Mouse (Mus musculus): ENCODE data around the gene Imp4.
"Not testable (repeated sequence)": the region's sequence is repeated elsewhere in the genome, so short reads cannot be mapped to it uniquely, and the experiment has no call there.

Gene Imp4

GRCm38 (mm10) chr1:34439215-34439960 is at the start of gene Imp4, which contains the start of gene Ccdc115:
Gene Imp4, plus strand, starts transcription at chr1:34439851.
Gene Ccdc115, minus strand, starts transcription at chr1:34439672.
- DNase-seq (ENCODE audit: low read depth, low spot score) = peak; percentile 98

DNA sequence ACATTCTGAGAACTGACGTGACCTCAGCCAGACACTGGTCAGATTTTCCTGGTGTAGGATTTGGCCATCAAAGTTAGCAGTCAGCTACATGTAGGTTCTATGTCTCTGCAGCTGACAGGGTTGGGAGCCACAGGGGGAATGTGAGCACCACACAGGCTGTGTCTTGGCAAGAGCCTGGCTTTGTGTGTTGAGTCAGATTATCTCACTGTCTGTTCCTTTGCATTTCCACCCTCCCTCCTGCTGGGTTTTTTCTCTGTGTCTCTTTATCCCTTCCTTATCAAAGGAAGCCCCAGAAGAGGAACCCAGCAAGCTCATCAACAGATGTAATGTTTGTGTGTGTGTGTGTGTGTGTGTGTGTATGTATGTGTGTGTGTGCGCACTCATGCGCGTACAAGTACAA is 43.3 kb upstream of the Imp4 start:
- no peak for DNase-seq (ENCODE audit: low read depth, low spot score)

DNA sequence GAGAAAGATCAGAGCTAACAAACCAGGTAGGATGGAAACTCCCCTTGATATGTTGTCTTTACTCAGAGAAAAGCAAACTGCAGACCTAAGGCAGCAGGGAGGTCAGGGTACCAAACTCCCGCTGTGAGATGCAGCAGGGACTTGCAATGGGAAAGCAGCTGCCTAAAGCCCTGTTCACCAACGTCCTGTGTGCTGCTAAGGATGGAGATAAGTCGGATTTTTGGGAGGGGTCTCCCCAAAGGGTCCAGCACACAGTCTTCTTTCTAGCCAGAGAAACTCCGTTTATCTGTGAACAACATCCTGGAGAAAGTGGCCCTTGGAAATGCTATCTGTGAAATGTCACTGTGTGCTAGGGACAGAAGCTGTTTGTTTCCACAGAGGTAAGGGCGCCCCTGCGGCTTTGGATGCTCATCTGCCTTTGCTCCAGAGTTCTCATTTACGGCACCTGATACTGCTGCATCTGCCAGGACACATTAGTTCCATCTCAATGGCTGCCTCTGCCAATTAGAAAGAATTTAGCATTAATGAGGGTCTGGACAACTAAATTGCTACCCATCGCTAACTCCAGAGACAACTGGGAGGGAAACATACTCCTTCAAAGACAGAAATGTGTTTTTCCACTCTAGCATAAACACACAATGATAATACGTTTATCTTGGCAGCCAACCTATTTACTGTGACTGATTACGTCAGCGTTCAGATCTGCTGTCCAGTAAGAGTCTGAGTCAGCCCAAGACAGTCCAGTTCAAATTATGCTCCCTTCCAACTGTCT is 40.3 kb upstream of the Imp4 start:
- DNase-seq (ENCODE audit: low read depth, low spot score) = peak; percentile 42

GRCm38 (mm10) chr1:34428466-34428865 is 11.2 kb upstream of the Imp4 start:
- DNase-seq (ENCODE audit: low read depth, low spot score) = no peak

DNA sequence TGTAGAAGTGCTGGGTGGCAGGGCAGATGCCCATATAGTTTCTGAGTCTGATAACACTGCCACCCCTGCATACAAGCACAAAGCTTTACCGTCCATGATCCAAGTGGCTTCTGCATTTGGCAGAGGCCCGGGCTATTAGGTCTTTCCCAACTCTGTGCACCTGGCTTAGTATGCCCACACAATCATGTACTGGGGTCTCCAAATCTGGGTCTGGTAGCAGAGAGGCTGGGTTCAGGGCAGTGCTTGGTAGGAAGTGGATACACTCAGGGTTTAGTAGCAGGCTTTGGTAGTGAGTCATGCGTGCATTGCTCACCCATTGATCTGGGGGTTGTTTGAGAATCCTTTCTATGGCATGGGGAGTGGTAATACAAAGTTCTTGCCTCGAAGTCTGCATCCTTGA is 10.4 kb upstream of the Imp4 start:
- no peak for DNase-seq (ENCODE audit: low read depth, low spot score)

- DNase-seq (ENCODE audit: low read depth, low spot score) = no peak
Observed at GRCm38 (mm10) chr1:34430981-34431380, 8.7 kb upstream of the Imp4 start.

GRCm38 (mm10) chr1:34431431-34431830 is 8.2 kb upstream of the Imp4 start:
- no peak for DNase-seq (ENCODE audit: low read depth, low spot score)

DNA sequence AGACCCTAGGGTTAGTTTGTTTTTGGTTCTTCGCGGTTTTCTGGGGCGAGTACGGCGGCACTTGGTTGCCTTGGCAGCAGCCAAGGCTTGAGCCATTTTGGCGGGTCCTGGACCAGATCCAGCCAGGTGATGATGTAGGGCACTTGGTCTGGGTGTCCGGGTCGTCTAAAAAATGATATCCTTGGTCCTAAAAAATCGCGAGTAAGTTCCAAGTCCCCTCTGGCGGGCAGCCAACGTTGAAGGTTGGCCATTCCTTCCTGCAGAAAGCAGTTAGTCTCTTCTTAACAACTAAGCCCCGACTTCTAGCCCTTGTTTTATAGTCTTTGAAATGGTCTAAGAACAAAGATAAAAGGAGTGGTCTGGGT is 7.3 kb upstream of the Imp4 start:
- DNase-seq (ENCODE audit: low read depth, low spot score) = no peak

DNA sequence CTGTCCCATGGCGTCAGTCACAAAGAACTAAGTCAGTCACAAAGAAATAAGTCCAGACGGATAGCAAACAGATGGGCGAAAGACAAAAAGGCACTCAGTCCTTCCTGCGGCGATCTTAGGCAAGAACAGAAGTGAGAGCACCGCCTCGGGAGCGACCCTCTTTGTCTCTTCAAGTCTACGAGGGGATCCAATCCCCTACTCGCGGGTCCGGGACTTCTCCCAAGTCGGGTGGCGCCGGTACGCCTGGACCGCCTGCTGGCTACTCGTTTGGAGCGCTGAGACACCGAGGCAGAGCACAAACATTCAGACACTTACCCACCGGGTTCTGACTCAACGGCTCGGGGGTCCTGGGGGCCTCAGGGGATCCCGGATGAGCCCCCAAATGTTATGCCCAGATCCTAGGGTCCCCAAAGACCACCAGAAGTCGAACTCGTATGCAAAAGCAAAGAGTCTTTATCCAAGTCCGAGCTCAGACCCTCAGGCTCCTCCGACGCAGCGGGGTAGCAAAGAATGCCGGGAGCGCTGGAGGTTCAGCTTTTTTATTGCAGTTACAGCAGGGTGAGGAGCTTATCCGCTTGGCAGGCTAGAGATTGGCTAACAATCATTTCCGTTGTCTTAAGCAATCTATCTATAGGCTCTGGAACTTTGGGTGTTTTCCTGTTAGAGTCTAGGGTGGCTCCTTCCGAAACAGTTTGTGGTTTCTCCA is 6.7 kb upstream of the Imp4 start:
- DNase-seq (ENCODE audit: low read depth, low spot score) = peak; percentile 16

DNA sequence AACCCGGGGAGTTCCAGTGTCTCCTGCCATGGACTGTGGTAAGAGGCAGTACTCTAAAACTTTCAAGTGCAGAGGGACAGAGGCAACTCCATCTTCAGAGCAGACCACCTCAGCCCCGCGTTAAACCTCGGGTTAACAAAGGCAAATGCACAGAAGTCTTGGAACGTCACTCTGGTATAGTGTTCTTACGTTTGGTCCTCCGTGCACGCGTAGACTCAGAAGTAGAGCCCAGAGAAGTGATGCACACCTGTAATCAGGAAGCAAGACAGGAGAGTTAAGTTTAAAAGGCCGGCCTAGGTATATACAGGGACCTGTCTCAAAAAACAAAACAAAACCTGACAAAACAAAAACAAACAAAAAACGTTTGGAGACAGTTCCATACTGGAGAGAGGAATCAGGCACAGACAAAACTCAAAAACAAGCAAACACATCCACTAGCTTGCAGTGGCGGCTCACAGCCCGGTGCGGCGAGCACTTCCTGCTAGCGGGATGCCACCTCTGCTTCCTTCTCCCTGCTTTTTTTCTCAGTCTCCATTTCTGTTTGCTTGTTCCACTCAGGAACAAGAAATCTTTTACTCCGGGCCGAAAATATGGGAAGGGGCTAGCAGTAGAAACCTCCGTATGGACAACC is 5.6 kb upstream of the Imp4 start:
- DNase-seq (ENCODE audit: low read depth, low spot score) = no peak

DNA sequence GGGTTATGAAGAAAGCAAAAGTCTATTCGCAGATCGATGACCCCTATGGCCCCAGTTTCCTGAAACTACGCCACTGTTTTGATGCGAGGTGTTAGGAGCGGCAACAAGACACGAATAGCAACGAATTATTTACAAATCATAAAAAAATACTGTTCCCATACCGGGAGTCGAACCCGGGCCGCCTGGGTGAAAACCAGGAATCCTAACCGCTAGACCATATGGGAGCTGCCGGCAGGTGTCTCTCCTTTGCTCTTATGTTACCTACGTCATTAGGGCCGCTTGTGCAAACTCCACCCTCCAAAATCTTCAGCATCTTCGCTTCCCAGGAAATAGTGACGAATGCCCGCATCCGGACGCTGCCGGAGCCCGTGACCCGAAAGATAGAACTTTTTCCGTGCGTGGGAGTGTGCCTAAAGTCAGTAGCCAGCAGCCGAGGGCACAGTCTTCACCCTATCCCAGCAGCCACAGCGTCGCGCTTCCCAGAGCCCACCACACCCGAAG is 4.9 kb upstream of the Imp4 start:
- peak; percentile 84 for DNase-seq (ENCODE audit: low read depth, low spot score)

DNA sequence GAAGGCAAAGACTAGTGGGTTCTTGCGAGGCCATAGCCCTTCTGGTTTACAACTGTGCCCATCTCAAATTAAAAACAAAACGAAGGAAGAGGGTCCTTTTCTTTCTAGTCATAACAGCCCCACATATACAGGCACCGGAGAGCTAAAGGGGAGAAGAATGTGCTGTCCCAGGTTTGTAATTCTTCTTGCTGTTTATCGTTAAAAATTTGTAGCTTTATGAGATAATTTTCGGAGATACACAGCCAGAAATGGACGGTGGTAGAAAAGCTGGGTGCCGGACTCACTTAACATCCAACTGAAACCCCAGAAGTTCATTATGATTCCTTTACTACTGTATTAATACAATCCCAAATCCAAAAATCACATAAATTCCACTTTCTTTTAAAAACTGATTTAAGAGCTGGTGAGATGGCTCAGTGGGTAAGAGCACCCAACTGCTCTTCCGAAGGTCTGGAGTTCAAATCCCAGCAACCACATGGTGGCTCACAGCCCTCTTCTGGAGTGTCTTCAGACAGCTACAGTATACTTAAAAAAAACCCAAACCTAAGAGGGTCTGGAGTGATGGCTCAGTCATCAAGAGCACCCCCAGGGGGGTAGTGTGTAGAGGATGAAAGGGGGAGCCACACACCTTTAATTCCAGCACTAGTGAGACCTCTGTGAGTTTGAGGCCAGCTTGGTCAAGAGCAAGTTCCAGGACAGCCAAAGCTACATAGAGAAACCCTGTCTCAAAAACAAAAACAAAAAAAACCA is 4.1 kb upstream of the Imp4 start:
- DNase-seq (ENCODE audit: low read depth, low spot score) = no peak

DNA sequence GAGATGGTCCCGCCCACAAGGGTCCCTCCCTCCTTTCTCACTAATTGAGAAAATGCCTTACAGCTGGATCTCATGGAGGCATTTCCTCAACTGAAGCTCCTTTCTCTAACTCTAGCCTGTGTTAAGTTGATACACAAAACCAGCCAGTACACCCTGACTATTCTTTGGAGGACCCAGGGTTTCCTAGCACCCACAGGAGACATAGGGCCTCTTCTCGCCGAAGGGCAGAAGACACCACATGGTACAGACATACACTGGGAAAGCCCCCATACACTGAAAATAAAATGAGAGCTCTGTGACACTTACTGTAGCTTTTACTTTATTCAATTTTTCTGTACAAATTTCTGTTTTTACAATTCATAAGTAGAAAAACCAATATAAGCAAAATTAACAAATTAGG is 3.3 kb upstream of the Imp4 start:
- DNase-seq (ENCODE audit: low read depth, low spot score) = no peak

DNA sequence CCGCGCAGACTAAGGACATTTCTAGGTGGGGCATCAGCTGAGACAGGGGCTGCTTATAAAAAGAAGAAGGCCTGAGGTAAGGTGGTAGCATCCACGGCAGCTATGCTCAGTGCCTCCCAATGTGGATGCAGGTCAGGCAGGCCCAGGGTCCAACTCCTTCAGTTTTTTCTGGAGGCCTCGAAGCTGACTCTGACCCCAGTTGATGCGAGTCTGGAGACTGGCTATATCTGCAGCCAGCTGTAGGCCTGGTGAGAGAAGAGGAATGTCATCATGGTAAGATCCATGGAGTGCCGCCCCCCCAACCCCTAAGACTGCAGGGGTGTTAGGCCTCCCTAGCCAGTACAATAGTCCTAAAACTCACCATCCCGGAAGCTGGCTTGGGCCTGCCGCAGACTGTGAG is 2.3 kb upstream of the Imp4 start:
- DNase-seq (ENCODE audit: low read depth, low spot score) = not testable (repeated sequence)

GRCm38 (mm10) chr1:34438381-34439051 is 1.1 kb upstream of the Imp4 start:
- no peak for DNase-seq (ENCODE audit: low read depth, low spot score)

DNA sequence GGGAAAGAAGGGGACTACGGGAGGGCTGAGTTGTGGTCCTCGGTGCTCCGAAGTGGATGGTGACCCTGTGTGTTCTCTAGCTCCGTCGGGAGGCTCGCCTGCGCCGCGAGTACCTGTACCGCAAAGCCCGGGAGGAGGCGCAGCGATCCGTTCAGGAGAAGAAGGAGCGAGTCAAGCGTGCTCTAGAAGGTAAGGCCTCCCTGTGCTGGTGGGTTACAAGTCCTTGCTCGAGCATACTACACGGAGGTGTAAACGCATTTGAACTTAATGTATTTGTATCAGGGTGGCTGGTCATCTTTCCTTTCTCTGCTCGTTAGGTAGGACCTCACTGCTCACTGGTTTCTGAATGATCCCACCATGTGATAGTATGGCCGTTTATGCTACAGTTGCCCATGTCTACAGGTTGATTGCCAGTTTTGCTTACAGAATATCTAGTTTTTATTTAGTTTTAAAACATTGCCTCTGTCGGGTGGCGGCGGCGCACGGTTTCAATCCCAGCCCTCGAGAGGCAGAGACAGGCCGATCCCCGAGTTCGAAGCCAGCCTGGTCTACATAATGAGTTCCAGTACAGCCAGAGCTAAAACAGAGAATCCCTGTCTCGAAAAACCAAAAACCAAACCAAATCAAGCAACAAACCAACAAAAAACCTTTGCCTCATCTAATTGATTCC is 445 bp downstream of the Imp4 start:
- no peak for DNase-seq (ENCODE audit: low read depth, low spot score)

DNA sequence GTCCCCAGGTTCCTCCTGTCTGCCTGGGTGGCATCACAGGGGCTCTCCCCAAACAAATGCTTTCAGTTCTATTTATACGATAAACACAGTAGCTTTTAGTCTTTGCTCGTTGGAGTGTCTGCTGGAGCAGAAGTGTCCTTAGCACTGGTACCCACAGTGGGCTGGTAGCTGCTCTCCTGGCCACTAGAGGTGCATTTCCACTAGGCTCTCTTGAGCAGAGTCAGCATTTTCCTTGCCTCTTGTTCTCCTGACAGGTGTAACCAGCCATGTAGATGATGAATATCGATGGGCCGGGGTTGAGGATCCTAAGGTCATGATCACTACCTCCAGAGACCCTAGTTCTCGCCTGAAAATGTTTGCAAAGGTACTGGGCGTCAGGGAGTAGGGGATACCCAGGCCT is 3.5 kb downstream of the Imp4 start:
- DNase-seq (ENCODE audit: low read depth, low spot score) = no peak

GRCm38 (mm10) chr1:34458431-34458830 is 18.8 kb downstream of the Imp4 start:
- no peak for DNase-seq (ENCODE audit: low read depth, low spot score)

DNA sequence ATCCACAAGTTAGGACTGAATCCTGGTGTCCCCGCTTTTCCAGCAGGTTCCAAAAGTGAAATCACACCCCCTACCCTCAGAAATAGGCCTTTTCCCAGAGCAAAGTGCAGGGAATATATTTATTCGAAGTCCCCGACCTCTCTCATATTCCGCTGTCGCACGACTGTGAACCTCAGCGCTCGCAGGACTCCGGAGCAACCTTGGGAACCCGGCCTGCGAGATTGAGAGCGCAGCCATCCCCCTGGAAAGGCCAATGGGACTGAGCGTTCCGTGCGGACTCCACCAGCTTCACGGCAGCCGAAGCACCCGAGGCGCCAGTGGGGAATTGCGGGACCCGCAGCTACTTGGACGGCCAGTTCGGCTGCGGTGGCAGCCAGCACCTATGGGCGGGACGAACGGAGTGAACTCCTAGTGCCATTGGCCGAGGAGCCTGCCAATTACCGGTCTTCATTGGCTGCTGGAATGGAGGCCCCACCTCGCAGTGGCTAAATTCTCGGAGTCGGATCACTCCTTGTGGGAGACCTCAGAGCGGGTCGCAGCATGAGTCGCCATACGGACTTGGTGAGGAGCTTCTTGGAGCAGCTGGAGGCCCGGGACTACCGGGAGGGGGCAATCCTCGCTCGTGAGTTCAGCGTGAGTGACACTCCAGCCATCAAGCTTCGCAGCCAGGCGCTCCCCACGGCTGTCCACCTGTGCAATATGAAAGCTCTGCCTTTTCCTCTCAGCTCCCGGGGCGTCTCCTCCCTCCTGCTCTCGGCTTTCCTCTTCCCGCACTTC is 19.8 kb downstream of the Imp4 start, which contains the start of gene Ptpn18:
Ptpn18 (plus strand) TSS at position 479 of the 777 bp plus-strand sequence.
- DNase-seq (ENCODE audit: low read depth, low spot score) = peak; percentile 78

Measured in retina, postnatal 7 days (tissue).